Mouse (Mus musculus): ENCODE results near the gene Setd1b. TPM values are rescaled to one million over a fixed set of nuclear protein-coding genes. Genes with fewer than 3 reads are reported as not detected.

Gene Setd1b
- polyA plus RNA-seq, 1 experiment from 2014 or later = 11.5 TPM

- Histone ChIP-seq H3K36me3 (peaks cover 62% of the 10 kb centered on the region), H3K27me3 (no peaks in the 10 kb centered on the region), H3K9me3 (no peaks in the 10 kb centered on the region), H3K4me3 (no peak overlapping the region), H3K4me2 (no peak overlapping the region), H3K4me1 (replicated peaks) (peaks cover 35% of the 10 kb centered on the region), H3K27ac (replicated peaks) (no peak overlapping the region), H3K9ac (0 out of 2 replicates have a peak overlapping the region, but pooled peaks have one; percentile 22)
- no peak for ATAC-seq (ENCODE audit: low read depth)
- 86% methylated on average over 10 of the region's 10 CpGs for WGBS
Observed at GRCm38 (mm10) chr5:123129170-123129757, 12.7 kb upstream of the Setd1b start.

- Histone ChIP-seq H3K4me2 (no peak overlapping the region), H3K4me3 (no peak overlapping the region), H3K4me1 (replicated peaks) (peaks cover 45% of the 10 kb centered on the region), H3K9ac (no peak overlapping the region), H3K27me3 (no peaks in the 10 kb centered on the region), H3K36me3 (peaks cover 68% of the 10 kb centered on the region), H3K9me3 (no peaks in the 10 kb centered on the region), H3K27ac (replicated peaks) (no peak overlapping the region)
- no peak for ATAC-seq (ENCODE audit: low read depth)
- WGBS = 88% methylated on average over 9 of the region's 9 CpGs
Observed at GRCm38 (mm10) chr5:123130030-123130813, 11.8 kb upstream of the Setd1b start.

- no peak overlapping the region for H3K4me3 ChIP-seq
- H3K4me2 ChIP-seq = no peak overlapping the region
- H3K27ac ChIP-seq (replicated peaks) = no peak overlapping the region
- H3K9ac ChIP-seq = no peak overlapping the region
- H3K36me3 ChIP-seq = peaks cover 66% of the 10 kb centered on the region
- no peaks in the 10 kb centered on the region for H3K27me3 ChIP-seq
- 85% methylated on average over 5 of the region's 5 CpGs for WGBS
- peaks cover 50% of the 10 kb centered on the region for H3K4me1 ChIP-seq (replicated peaks)
- no peaks in the 10 kb centered on the region for H3K9me3 ChIP-seq
- no peak for ATAC-seq (ENCODE audit: low read depth)
Observed at GRCm38 (mm10) chr5:123130814-123131148, 11.2 kb upstream of the Setd1b start.

- Histone ChIP-seq H3K4me1 (replicated peaks) (peaks cover 67% of the 10 kb centered on the region), H3K4me2 (peak within 1 kb of the TSS; percentile 100), H3K4me3 (peak within 1 kb of the TSS; percentile 95), H3K9me3 (no peaks in the 10 kb centered on the region), H3K27ac (replicated peaks) (peak within 1 kb of the TSS; percentile 100), H3K9ac (peak within 1 kb of the TSS; percentile 100), H3K27me3 (no peaks in the 10 kb centered on the region), H3K36me3 (peaks cover 61% of the 10 kb centered on the region)
- 3% methylated on average over 44 of the region's 44 CpGs for WGBS
- peak; percentile 25; the same call in 1 of the 2 replicates for ATAC-seq (ENCODE audit: low read depth)
Observed at GRCm38 (mm10) chr5:123132308-123133071, 9.5 kb upstream of the Setd1b start, which contains the start of gene Rhof. TSS of gene Rhof (minus strand) at chr5:123132692.

- peak overlapping the region; percentile 100 for H3K27ac ChIP-seq (replicated peaks)
- H3K4me2 ChIP-seq = peak overlapping the region; percentile 100
- WGBS = 21% methylated on average over 18 of the region's 18 CpGs
- no peaks in the 10 kb centered on the region for H3K27me3 ChIP-seq
- no peaks in the 10 kb centered on the region for H3K9me3 ChIP-seq
- H3K4me3 ChIP-seq = peak overlapping the region; percentile 95
- H3K4me1 ChIP-seq (replicated peaks) = peaks cover 75% of the 10 kb centered on the region
- no peak for ATAC-seq (ENCODE audit: low read depth)
- H3K36me3 ChIP-seq = peaks cover 58% of the 10 kb centered on the region
- peak overlapping the region; percentile 100 for H3K9ac ChIP-seq
Observed at GRCm38 (mm10) chr5:123133083-123133783, 8.8 kb upstream of the Setd1b start.

GRCm38 (mm10) chr5:123133784-123134143 lies 8.2 kb upstream of the Setd1b start:
- H3K9ac ChIP-seq = peak overlapping the region; percentile 100
- peaks cover 52% of the 10 kb centered on the region for H3K36me3 ChIP-seq

GRCm38 (mm10) chr5:123134186-123134874 lies 7.7 kb upstream of the Setd1b start:
- Histone ChIP-seq H3K27ac (replicated peaks) (peak overlapping the region; percentile 100), H3K4me3 (peak overlapping the region; percentile 95), H3K9me3 (no peaks in the 10 kb centered on the region), H3K9ac (peak overlapping the region; percentile 100), H3K27me3 (no peaks in the 10 kb centered on the region), H3K4me2 (peak overlapping the region; percentile 100), H3K36me3 (peaks cover 47% of the 10 kb centered on the region), H3K4me1 (replicated peaks) (peaks cover 71% of the 10 kb centered on the region)
- 16% methylated on average over 13 of the region's 13 CpGs for WGBS
- ATAC-seq (ENCODE audit: low read depth) = no peak

More at GRCm38 (mm10) chr5:123133784-123134143, 8.2 kb upstream of the Setd1b start:
- Histone ChIP-seq H3K27ac (replicated peaks) (peak overlapping the region; percentile 100), H3K4me3 (peak overlapping the region; percentile 95), H3K4me2 (peak overlapping the region; percentile 100), H3K27me3 (no peaks in the 10 kb centered on the region), H3K4me1 (replicated peaks) (peaks cover 73% of the 10 kb centered on the region), H3K9me3 (no peaks in the 10 kb centered on the region)
- 11% methylated on average over 7 of the region's 7 CpGs for WGBS
- no peak for ATAC-seq (ENCODE audit: low read depth)

GRCm38 (mm10) chr5:123134875-123135382 lies 7.1 kb upstream of the Setd1b start:
- Histone ChIP-seq H3K9ac (peak overlapping the region; percentile 100), H3K9me3 (no peaks in the 10 kb centered on the region), H3K4me1 (replicated peaks) (peaks cover 71% of the 10 kb centered on the region), H3K4me2 (peak overlapping the region; percentile 100), H3K4me3 (peak overlapping the region; percentile 95), H3K36me3 (peaks cover 41% of the 10 kb centered on the region), H3K27ac (replicated peaks) (peak overlapping the region; percentile 100), H3K27me3 (no peaks in the 10 kb centered on the region)
- ATAC-seq (ENCODE audit: low read depth) = no peak
- 10% methylated on average over 8 of the region's 8 CpGs for WGBS

- H3K9ac ChIP-seq = peak overlapping the region; percentile 100
- no peaks in the 10 kb centered on the region for H3K27me3 ChIP-seq
- WGBS = 1% methylated on average over 30 of the region's 30 CpGs
- no peaks in the 10 kb centered on the region for H3K9me3 ChIP-seq
- H3K4me1 ChIP-seq (replicated peaks) = peaks cover 71% of the 10 kb centered on the region
- peaks cover 33% of the 10 kb centered on the region for H3K36me3 ChIP-seq
- H3K27ac ChIP-seq (replicated peaks) = peak overlapping the region; percentile 100
- H3K4me2 ChIP-seq = peak overlapping the region; percentile 100
- 0 out of 2 replicates have a peak, but pooled peaks have one; percentile 5 for ATAC-seq (ENCODE audit: low read depth)
- H3K4me3 ChIP-seq = peak overlapping the region; percentile 95
Observed at GRCm38 (mm10) chr5:123135471-123136360, 6.3 kb upstream of the Setd1b start.

- Histone ChIP-seq H3K9ac (peak overlapping the region; percentile 100), H3K4me3 (peak overlapping the region; percentile 95), H3K36me3 (peaks cover 29% of the 10 kb centered on the region), H3K27me3 (no peaks in the 10 kb centered on the region), H3K27ac (replicated peaks) (peak overlapping the region; percentile 100), H3K4me1 (replicated peaks) (peaks cover 68% of the 10 kb centered on the region), H3K9me3 (no peaks in the 10 kb centered on the region), H3K4me2 (peak overlapping the region; percentile 100)
- peak; percentile 19; the same call in 1 of the 2 replicates for ATAC-seq (ENCODE audit: low read depth)
- WGBS = 0% methylated on average over 13 of the region's 13 CpGs
Observed at GRCm38 (mm10) chr5:123136361-123137043, 5.5 kb upstream of the Setd1b start.

Measured in neural tube, embryonic 13.5 days (tissue).